Mouse (Mus musculus): Measurements from ENCODE around the gene Pou1f1. TPM values are rescaled to one million over a fixed set of nuclear protein-coding genes. Genes with fewer than 3 reads are reported as not detected.

The Pou1f1 gene
- polyA plus RNA-seq (2021; fragmentation: Nextera tagmentation), result not detected in 2 replicates
- long read RNA-seq, experiment 1, result 0 reads
- long read RNA-seq, experiment 2, result 0 reads

DNA sequence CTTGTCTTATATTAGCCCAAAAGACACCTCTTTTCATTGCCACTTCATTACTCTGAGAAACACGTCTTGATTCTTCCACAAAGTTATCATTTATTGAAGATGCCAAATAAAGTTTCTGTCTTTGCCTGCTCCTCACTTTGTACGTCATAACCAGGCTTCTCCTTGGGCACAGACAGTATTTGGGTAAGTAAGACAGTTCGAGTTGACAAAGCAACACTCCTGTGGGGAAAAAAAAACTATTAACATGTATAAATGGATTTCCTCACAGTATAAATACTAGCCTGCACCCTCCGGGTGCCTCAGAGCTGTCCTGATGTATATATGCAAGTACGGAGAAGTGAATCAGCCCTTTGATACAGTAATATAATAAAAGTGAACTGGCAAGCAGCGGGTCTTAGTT lies at the start of gene Pou1f1:
Pou1f1 (plus strand) TSS at position 301 of the 400 bp plus-strand sequence.

DNA sequence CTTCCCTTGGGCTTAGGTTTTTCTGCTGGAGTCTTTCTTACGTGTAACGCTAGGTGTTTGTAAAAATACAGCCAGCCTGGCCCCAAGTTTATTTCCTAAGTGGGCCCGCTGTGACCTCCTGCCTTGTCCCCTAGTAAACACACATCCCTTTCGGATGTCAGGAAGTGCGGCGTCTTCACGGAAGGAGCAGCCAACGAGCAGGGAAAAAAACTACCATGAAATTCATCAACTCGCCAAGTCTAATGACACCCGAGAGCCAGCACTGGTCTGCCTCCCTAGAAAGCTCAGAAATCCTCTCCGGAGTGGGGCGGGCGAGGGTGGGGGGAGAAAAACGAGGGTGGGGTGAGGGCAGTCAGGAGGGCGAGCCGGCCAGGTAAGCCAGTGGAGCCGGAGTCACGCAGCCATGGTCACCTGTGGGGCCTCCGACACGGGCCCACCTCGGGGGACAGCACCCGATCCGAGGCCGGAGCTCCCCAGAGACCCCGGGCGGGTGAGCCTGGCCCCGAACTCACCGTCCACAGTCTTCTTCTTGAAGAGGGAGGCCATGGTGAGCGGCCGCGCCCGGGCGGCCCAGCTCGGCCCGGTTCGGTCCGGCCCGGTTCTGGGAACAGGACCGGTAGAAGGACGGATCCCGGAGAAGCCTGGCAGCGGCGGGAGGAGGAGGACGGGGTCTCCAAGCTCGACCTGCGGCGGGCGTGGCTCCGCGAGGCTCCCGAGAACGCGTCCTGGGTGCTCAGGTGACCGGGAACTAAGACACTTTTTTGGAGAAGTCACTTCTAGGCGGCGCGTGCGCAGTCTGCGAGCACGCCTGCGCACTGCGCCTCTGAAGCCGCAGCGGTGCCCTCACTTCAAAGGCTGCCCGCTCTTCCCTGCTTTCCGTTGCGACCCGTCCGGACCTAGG lies 41.9 kb downstream of the Pou1f1 start, which contains the start of gene Chmp2b:
Chmp2b (minus strand) TSS at position 764 of the 901 bp plus-strand sequence.

Other genes starting within 250 kb of the Pou1f1 start
- gene Chmp2b, start 42.2 kb downstream of the Pou1f1 start, polyA plus RNA-seq (2021; fragmentation: Nextera tagmentation), result 61.9 and 68.4 TPM in 2 replicates

Data from left cerebral cortex, adult 6 months (tissue).